Mouse (Mus musculus): ENCODE data around the gene Acot8. TPM values are rescaled to one million over a fixed set of nuclear protein-coding genes. Genes with fewer than 3 reads are reported as not detected.

The Acot8 gene
- polyA plus RNA-seq, 1 experiment from 2014 or later: 16.8 TPM

- no peaks in the 10 kb centered on the region for H3K27me3 ChIP-seq (ENCODE audit: control insufficient read depth, insufficient read depth, low read length)
- no peak overlapping the region for H3K4me2 ChIP-seq
- peaks cover 7% of the 10 kb centered on the region for H3K36me3 ChIP-seq (ENCODE audit: control insufficient read depth, insufficient read depth, low read length)
- H3K9me3 ChIP-seq (replicated peaks; ENCODE audit: control insufficient read depth, low read length): no peaks in the 10 kb centered on the region
- no peak overlapping the region for H3K27ac ChIP-seq (ENCODE audit: low read depth, low read length)
- WGBS (ENCODE audit: insufficient replicate concordance): 81% methylated on average over 4 of the region's 4 CpGs
- H3K4me3 ChIP-seq (ENCODE audit: low read depth, low read length): no peak overlapping the region
- H3K9ac ChIP-seq (ENCODE audit: low read depth, low read length): no peak overlapping the region
- ATAC-seq (replicated peaks; ENCODE audit: insufficient number of reproducible peaks, low FRiP score, low TSS enrichment): no peak
- peaks cover 12% of the 10 kb centered on the region for H3K4me1 ChIP-seq (ENCODE audit: control insufficient read depth, insufficient read depth, low read length)
Measured at GRCm38 (mm10) chr2:164748191-164748590, 56.5 kb downstream of the Acot8 start.

GRCm38 (mm10) chr2:164746693-164747092, 58.0 kb downstream of the Acot8 start:
- H3K27me3 ChIP-seq (ENCODE audit: control insufficient read depth, insufficient read depth, low read length): no peaks in the 10 kb centered on the region
- H3K36me3 ChIP-seq (ENCODE audit: control insufficient read depth, insufficient read depth, low read length): peaks cover 7% of the 10 kb centered on the region; the same call in 1 of the 2 replicates
- peaks cover 12% of the 10 kb centered on the region for H3K4me1 ChIP-seq (ENCODE audit: control insufficient read depth, insufficient read depth, low read length)
- no peak overlapping the region for H3K27ac ChIP-seq (ENCODE audit: low read depth, low read length)
- H3K4me3 ChIP-seq (ENCODE audit: low read depth, low read length): peak overlapping the region; percentile 75
- no peak for ATAC-seq (replicated peaks; ENCODE audit: insufficient number of reproducible peaks, low FRiP score, low TSS enrichment)
- H3K4me2 ChIP-seq: peak overlapping the region; percentile 87
- H3K9ac ChIP-seq (ENCODE audit: low read depth, low read length): peak overlapping the region; percentile 91
- 44% methylated on average over 8 of the region's 8 CpGs for WGBS (ENCODE audit: insufficient replicate concordance)
- H3K9me3 ChIP-seq (replicated peaks; ENCODE audit: control insufficient read depth, low read length): no peaks in the 10 kb centered on the region

GRCm38 (mm10) chr2:164745843-164746479, 58.7 kb downstream of the Acot8 start, which contains the start of the genes Wfdc3 and Dnttip1:
Wfdc3 (minus strand) TSS chr2:164745931.
Dnttip1 (plus strand) TSS chr2:164745983.
- Histone ChIP-seq H3K36me3 (ENCODE audit: control insufficient read depth, insufficient read depth, low read length) (peaks cover 4% of the 10 kb centered on the region; the same call in 1 of the 2 replicates), H3K27ac (ENCODE audit: low read depth, low read length) (peak within 1 kb of the TSS; percentile 58), H3K9ac (ENCODE audit: low read depth, low read length) (peak within 1 kb of the TSS; percentile 91), H3K4me1 (ENCODE audit: control insufficient read depth, insufficient read depth, low read length) (peaks cover 12% of the 10 kb centered on the region), H3K27me3 (ENCODE audit: control insufficient read depth, insufficient read depth, low read length) (no peaks in the 10 kb centered on the region), H3K9me3 (replicated peaks; ENCODE audit: control insufficient read depth, low read length) (no peaks in the 10 kb centered on the region), H3K4me2 (peak within 1 kb of the TSS; percentile 87), H3K4me3 (ENCODE audit: low read depth, low read length) (peak within 1 kb of the TSS; percentile 75)
- ATAC-seq (replicated peaks; ENCODE audit: insufficient number of reproducible peaks, low FRiP score, low TSS enrichment): peak; percentile 87
- WGBS (ENCODE audit: insufficient replicate concordance): under 1% methylated on average over 70 of the region's 70 CpGs

- Histone ChIP-seq H3K36me3 (ENCODE audit: control insufficient read depth, insufficient read depth, low read length) (peaks cover 4% of the 10 kb centered on the region; the same call in 1 of the 2 replicates), H3K27ac (ENCODE audit: low read depth, low read length) (no peak overlapping the region), H3K4me3 (ENCODE audit: low read depth, low read length) (peak overlapping the region; percentile 75), H3K9me3 (replicated peaks; ENCODE audit: control insufficient read depth, low read length) (no peaks in the 10 kb centered on the region), H3K4me2 (peak overlapping the region; percentile 87), H3K4me1 (ENCODE audit: control insufficient read depth, insufficient read depth, low read length) (peaks cover 12% of the 10 kb centered on the region), H3K9ac (ENCODE audit: low read depth, low read length) (peak overlapping the region; percentile 91), H3K27me3 (ENCODE audit: control insufficient read depth, insufficient read depth, low read length) (no peaks in the 10 kb centered on the region)
- 69% methylated on average over 13 of the region's 13 CpGs for WGBS (ENCODE audit: insufficient replicate concordance)
- ATAC-seq (replicated peaks; ENCODE audit: insufficient number of reproducible peaks, low FRiP score, low TSS enrichment): no peak
Measured at GRCm38 (mm10) chr2:164744987-164745386, 59.7 kb downstream of the Acot8 start.

Other genes starting within 250 kb of the Acot8 start
- 6.6 and 10.3 TPM in 2 replicates for gene Wfdc2, start 242.5 kb downstream of the Acot8 start, polyA plus RNA-seq (2014; fragmentation: Nextera tagmentation; extraction: Ambion mirVana)
- not detected in 2 replicates for gene Spint3, start 231.4 kb downstream of the Acot8 start, polyA plus RNA-seq (2014; fragmentation: Nextera tagmentation; extraction: Ambion mirVana)
- not detected in 2 replicates for gene Wfdc6a, start 219.4 kb downstream of the Acot8 start, polyA plus RNA-seq (2014; fragmentation: Nextera tagmentation; extraction: Ambion mirVana)
- gene Eppin, start 211.3 kb downstream of the Acot8 start, polyA plus RNA-seq (2014; fragmentation: Nextera tagmentation; extraction: Ambion mirVana): not detected in 2 replicates
- not detected in 2 replicates for gene Wfdc6b, start 191.4 kb downstream of the Acot8 start, polyA plus RNA-seq (2014; fragmentation: Nextera tagmentation; extraction: Ambion mirVana)
- gene Wfdc8, start 191.3 kb downstream of the Acot8 start, polyA plus RNA-seq (2014; fragmentation: Nextera tagmentation; extraction: Ambion mirVana): not detected in 2 replicates
- not detected in 2 replicates for gene Wfdc16, start 166.1 kb downstream of the Acot8 start, polyA plus RNA-seq (2014; fragmentation: Nextera tagmentation; extraction: Ambion mirVana)
- gene Wfdc10, start 148.8 kb downstream of the Acot8 start, polyA plus RNA-seq (2014; fragmentation: Nextera tagmentation; extraction: Ambion mirVana): 0.53 TPM in 1 of 2 replicates, not detected in the other
- gene Wfdc9, start 148.3 kb downstream of the Acot8 start, polyA plus RNA-seq (2014; fragmentation: Nextera tagmentation; extraction: Ambion mirVana): not detected in 2 replicates
- gene Wfdc11, start 130.8 kb downstream of the Acot8 start, polyA plus RNA-seq (2014; fragmentation: Nextera tagmentation; extraction: Ambion mirVana): not detected in 2 replicates
- gene Wfdc13, start 119.8 kb downstream of the Acot8 start, polyA plus RNA-seq (2014; fragmentation: Nextera tagmentation; extraction: Ambion mirVana): not detected in 2 replicates
- gene Spint4, start 106.4 kb downstream of the Acot8 start, polyA plus RNA-seq (2014; fragmentation: Nextera tagmentation; extraction: Ambion mirVana): not detected in 2 replicates
- gene Spint5, start 89.6 kb downstream of the Acot8 start, polyA plus RNA-seq (2014; fragmentation: Nextera tagmentation; extraction: Ambion mirVana): not detected in 2 replicates
- 0.19 TPM in 1 of 2 replicates, not detected in the other for gene Wfdc3, start 59.0 kb downstream of the Acot8 start, polyA plus RNA-seq (2014; fragmentation: Nextera tagmentation; extraction: Ambion mirVana)
- gene Dnttip1, start 58.9 kb downstream of the Acot8 start, polyA plus RNA-seq (2014; fragmentation: Nextera tagmentation; extraction: Ambion mirVana): 52.6 and 57.3 TPM in 2 replicates
- 449 and 506 TPM in 2 replicates for gene Ube2c, start 35.0 kb downstream of the Acot8 start, polyA plus RNA-seq (2014; fragmentation: Nextera tagmentation; extraction: Ambion mirVana)
- gene Tnnc2, start 24.9 kb downstream of the Acot8 start, polyA plus RNA-seq (2014; fragmentation: Nextera tagmentation; extraction: Ambion mirVana): 0.48 and 1.4 TPM in 2 replicates
- gene Snx21, start 19.1 kb downstream of the Acot8 start, polyA plus RNA-seq (2014; fragmentation: Nextera tagmentation; extraction: Ambion mirVana): 25.1 and 27.2 TPM in 2 replicates
- gene Zswim3, start 216 bp upstream of the Acot8 start, polyA plus RNA-seq (2014; fragmentation: Nextera tagmentation; extraction: Ambion mirVana): 7.2 and 7.4 TPM in 2 replicates
- gene Zswim1, start 17.8 kb upstream of the Acot8 start, polyA plus RNA-seq (2014; fragmentation: Nextera tagmentation; extraction: Ambion mirVana): 11.4 and 11.7 TPM in 2 replicates
- gene Spata25, start 23.7 kb upstream of the Acot8 start, polyA plus RNA-seq (2014; fragmentation: Nextera tagmentation; extraction: Ambion mirVana): 0.30 TPM in 1 of 2 replicates, not detected in the other
- gene Ctsa, start 28.0 kb upstream of the Acot8 start, polyA plus RNA-seq (2014; fragmentation: Nextera tagmentation; extraction: Ambion mirVana): 143 and 149 TPM in 2 replicates
- gene Neurl2, start 28.6 kb upstream of the Acot8 start, polyA plus RNA-seq (2014; fragmentation: Nextera tagmentation; extraction: Ambion mirVana): 41.9 and 43.2 TPM in 2 replicates
- gene Pltp, start 52.8 kb upstream of the Acot8 start, polyA plus RNA-seq (2014; fragmentation: Nextera tagmentation; extraction: Ambion mirVana): 10.4 and 10.8 TPM in 2 replicates
- 50.1 and 54.8 TPM in 2 replicates for gene Pcif1, start 74.4 kb upstream of the Acot8 start, polyA plus RNA-seq (2014; fragmentation: Nextera tagmentation; extraction: Ambion mirVana)
- 8.8 and 8.9 TPM in 2 replicates for gene Zfp335, start 106.9 kb upstream of the Acot8 start, polyA plus RNA-seq (2014; fragmentation: Nextera tagmentation; extraction: Ambion mirVana)
- gene Mmp9, start 135.9 kb upstream of the Acot8 start, polyA plus RNA-seq (2014; fragmentation: Nextera tagmentation; extraction: Ambion mirVana): 0.16 and 0.46 TPM in 2 replicates
- gene Slc12a5, start 155.9 kb upstream of the Acot8 start, polyA plus RNA-seq (2014; fragmentation: Nextera tagmentation; extraction: Ambion mirVana): 1.0 and 1.6 TPM in 2 replicates
- gene Ncoa5, start 230.0 kb upstream of the Acot8 start, polyA plus RNA-seq (2014; fragmentation: Nextera tagmentation; extraction: Ambion mirVana): 36.0 and 39.8 TPM in 2 replicates

All from heart, embryonic 11.5 days (tissue).